Mouse (Mus musculus): Measurements from ENCODE around the gene Lrrn4.

- TF ChIP-seq CTCF (IDR thresholded peaks at IDR 0.05; ENCODE audit: insufficient read depth, low read depth, low read length) (no peak), POLR2A (IDR thresholded peaks at IDR 0.05; ENCODE audit: insufficient read depth, low read depth, low read length) (no peak)
These were observed 24.4 kb downstream of the Lrrn4 start for GRCm38 (mm10) chr2:132856333-132856732.

All from olfactory bulb, adult 2 months (tissue).